Mouse (Mus musculus) brain, embryonic 14.5 days (tissue): ENCODE results near the gene 6430571L13Rik.

Experiments used
- CTCF ChIP-seq: fragments of 200-500 bp; IDR thresholded peaks from 2 replicates; pipeline ENCODE4 v1.5.1; 2012; ENCODE audit warnings: inconsistent platforms, mild to moderate bottlenecking, moderate library complexity, borderline replicate concordance; ENCODE audit not compliant: insufficient read depth, insufficient read length; ENCODE audit errors: extremely low read depth
- POLR2A ChIP-seq: fragments of 200-500 bp; IDR thresholded peaks from 2 replicates; pipeline ENCODE4 v1.6.1; 2012; ENCODE audit warnings: mild to moderate bottlenecking, inconsistent platforms, borderline replicate concordance; ENCODE audit not compliant: poor library complexity, insufficient read depth, insufficient read length, severe bottlenecking; ENCODE audit errors: extremely low read depth

DNA sequence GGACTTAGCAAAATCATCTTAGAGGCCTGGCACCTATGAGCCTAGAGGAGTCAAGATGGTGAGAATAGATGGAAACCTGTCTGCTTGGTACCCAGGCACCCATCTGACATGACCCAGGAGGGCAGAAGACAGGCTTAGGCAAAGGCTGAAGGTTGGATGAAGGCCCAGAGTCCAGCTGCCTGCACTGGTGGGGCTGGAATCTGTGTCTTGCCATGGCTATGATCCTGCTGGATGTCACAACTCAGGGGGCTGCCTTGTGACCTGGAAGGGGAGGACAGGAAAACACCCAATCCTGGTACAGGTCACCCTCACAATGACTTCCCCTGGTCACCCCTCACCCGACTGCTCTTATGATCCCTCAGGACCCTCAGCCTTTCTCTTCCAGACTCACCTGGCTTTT lies 14.4 kb downstream of the 6430571L13Rik start:
- no peak for TF ChIP-seq CTCF
- TF ChIP-seq POLR2A: no peak
